Mouse (Mus musculus) forebrain, embryonic 15.5 days (tissue): Measurements from ENCODE around the gene Olfr748. TPM values are rescaled to one million over a fixed set of nuclear protein-coding genes. Genes with fewer than 3 reads are reported as not detected.
"Not testable (repeated sequence)": the region's sequence is repeated elsewhere in the genome, so short reads cannot be mapped to it uniquely, and the experiment has no call there.

Experiments used
- ATAC-seq: fragments of 200-750 bp; cut with Nextera tagmentation; replicated peaks from 2 replicates; pipeline ENCODE4 v1.8.0; 2017; ENCODE audit warnings: mild to moderate bottlenecking, moderate TSS enrichment, moderate library complexity
- H3K27ac ChIP-seq: fragments of 300-500 bp; sonication (generic); replicated peaks from 2 replicates; pipeline ENCODE4 v1.5.1; 2015; ENCODE audit warnings: mild to moderate bottlenecking, inconsistent platforms
- H3K27me3 ChIP-seq: fragments of 300-500 bp; sonication (generic); 2 replicates; pipeline ENCODE4 v1.6.1; 2015; ENCODE audit warnings: inconsistent platforms
- H3K36me3 ChIP-seq: fragments of 300-500 bp; sonication (generic); 2 replicates; pipeline ENCODE4 v1.6.1; 2015; ENCODE audit warnings: mild to moderate bottlenecking, inconsistent platforms
- H3K4me1 ChIP-seq: fragments of 300-500 bp; sonication (generic); 2 replicates; pipeline ENCODE4 v1.6.1; 2015; ENCODE audit warnings: inconsistent platforms
- H3K4me2 ChIP-seq: fragments of 300-500 bp; sonication (generic); replicated peaks from 2 replicates; pipeline ENCODE4 v1.6.1; 2015; ENCODE audit warnings: mild to moderate bottlenecking, inconsistent platforms
- H3K4me3 ChIP-seq: fragments of 300-500 bp; sonication (generic); 2 replicates; pipeline ENCODE4 v1.5.1; 2015; ENCODE audit warnings: mild to moderate bottlenecking, inconsistent platforms
- H3K9ac ChIP-seq: fragments of 300-500 bp; sonication (generic); replicated peaks from 2 replicates; pipeline ENCODE4 v1.6.1; 2015; ENCODE audit warnings: mild to moderate bottlenecking, inconsistent platforms
- H3K9me3 ChIP-seq: fragments of 300-500 bp; sonication (generic); 2 replicates; pipeline ENCODE4 v1.6.1; 2016; ENCODE audit warnings: inconsistent platforms
- WGBS: fragments of 180-500 bp; shearing (Covaris S2); methylation state at CpG from one replicate; pipeline ENCODE4 v1.1.7; 2015; ENCODE audit warnings: mixed read lengths; 5-methylcytosine and 5-hydroxymethylcytosine counted together
- polyA plus RNA-seq: library from polyadenylated mRNA; unstranded; fragments of >200 nt; fragmentation: Nextera tagmentation; extraction: Ambion mirVana; gene quantifications from 2 replicates; pipeline ENCODE4 v1.2.1, GENCODE M21; 2015

The Olfr748 gene
- not detected in 2 replicates for polyA plus RNA-seq

- Histone ChIP-seq H3K27me3 (no peaks in the 10 kb centered on the region), H3K36me3 (no peaks in the 10 kb centered on the region), H3K27ac (no peak within 1 kb of the TSS), H3K9ac (no peak within 1 kb of the TSS), H3K9me3 (no peaks in the 10 kb centered on the region), H3K4me3 (no peak within 1 kb of the TSS), H3K4me2 (no peak within 1 kb of the TSS), H3K4me1 (no peaks in the 10 kb centered on the region)
- ATAC-seq, result no peak
- 78% methylated on average over 1 of the region's 1 CpGs for WGBS
Observed at GRCm38 (mm10) chr14:50707073-50707472, at the start of gene Olfr748. Gene Olfr748 (plus strand): TSS chr14:50707373.

- no peaks in the 10 kb centered on the region for H3K9me3 ChIP-seq
- H3K9ac ChIP-seq, result no peak within 1 kb of the TSS
- H3K27me3 ChIP-seq, result no peaks in the 10 kb centered on the region
- H3K4me3 ChIP-seq, result no peak within 1 kb of the TSS
- H3K4me1 ChIP-seq, result no peaks in the 10 kb centered on the region
- no peak for ATAC-seq
- H3K27ac ChIP-seq, result no peak within 1 kb of the TSS
- no peak within 1 kb of the TSS for H3K4me2 ChIP-seq
- no peaks in the 10 kb centered on the region for H3K36me3 ChIP-seq
- WGBS, result 90% methylated on average over 3 of the region's 3 CpGs
Observed at GRCm38 (mm10) chr14:50693106-50693505, 14.1 kb upstream of the Olfr748 start, which contains the start of gene Olfr747. Gene Olfr747 (minus strand): TSS chr14:50693206.

- H3K9ac ChIP-seq, H3K27me3 ChIP-seq, H3K4me1 ChIP-seq, H3K4me2 ChIP-seq, H3K27ac ChIP-seq, H3K9me3 ChIP-seq, ATAC-seq, H3K4me3 ChIP-seq, H3K36me3 ChIP-seq: not testable (repeated sequence)
- 92% methylated on average over 15 of the region's 15 CpGs for WGBS
Observed at GRCm38 (mm10) chr14:50719875-50720274, 12.7 kb downstream of the Olfr748 start.

GRCm38 (mm10) chr14:50722371-50722770 is 15.2 kb downstream of the Olfr748 start:
- H3K4me1 ChIP-seq, H3K9me3 ChIP-seq, H3K9ac ChIP-seq, H3K27me3 ChIP-seq, H3K27ac ChIP-seq, H3K36me3 ChIP-seq, ATAC-seq, H3K4me3 ChIP-seq, H3K4me2 ChIP-seq: not testable (repeated sequence)
- 90% methylated on average over 3 of the region's 4 CpGs for whole genome bisulfite sequencing

- 75% methylated on average over 2 of the region's 2 CpGs for WGBS
- Histone ChIP-seq H3K27ac (no peak overlapping the region), H3K4me2 (no peak overlapping the region), H3K4me3 (no peak overlapping the region), H3K27me3 (no peaks in the 10 kb centered on the region), H3K4me1 (no peaks in the 10 kb centered on the region), H3K9ac (no peak overlapping the region), H3K36me3 (no peaks in the 10 kb centered on the region), H3K9me3 (no peaks in the 10 kb centered on the region)
- no peak for ATAC-seq
Observed at GRCm38 (mm10) chr14:50740334-50740733, 33.2 kb downstream of the Olfr748 start.

GRCm38 (mm10) chr14:50741584-50741983 is 34.4 kb downstream of the Olfr748 start:
- Histone ChIP-seq H3K9ac (no peak overlapping the region), H3K4me2 (no peak overlapping the region), H3K27ac (no peak overlapping the region), H3K27me3 (no peaks in the 10 kb centered on the region), H3K4me1 (no peaks in the 10 kb centered on the region), H3K36me3 (no peaks in the 10 kb centered on the region), H3K4me3 (no peak overlapping the region), H3K9me3 (no peaks in the 10 kb centered on the region)
- no peak for ATAC-seq
- 72% methylated on average over 2 of the region's 2 CpGs for WGBS

GRCm38 (mm10) chr14:50744994-50745393 is 37.8 kb downstream of the Olfr748 start, which contains the start of gene Olfr749:
Gene Olfr749 (minus strand): TSS chr14:50745094.
- Histone ChIP-seq H3K4me1 (no peaks in the 10 kb centered on the region), H3K9ac (no peak within 1 kb of the TSS), H3K27me3 (no peaks in the 10 kb centered on the region), H3K9me3 (no peaks in the 10 kb centered on the region), H3K4me3 (no peak within 1 kb of the TSS), H3K4me2 (no peak within 1 kb of the TSS), H3K27ac (no peak within 1 kb of the TSS), H3K36me3 (no peaks in the 10 kb centered on the region)
- no peak for ATAC-seq

- Histone ChIP-seq H3K36me3 (peaks cover 8% of the 10 kb centered on the region), H3K9ac (no peak overlapping the region), H3K4me2 (no peak overlapping the region), H3K4me3 (no peak overlapping the region), H3K27ac (no peak overlapping the region), H3K27me3 (no peaks in the 10 kb centered on the region), H3K9me3 (no peaks in the 10 kb centered on the region), H3K4me1 (no peaks in the 10 kb centered on the region)
- WGBS, result 40% methylated on average over 5 of the region's 5 CpGs
- no peak for ATAC-seq
Observed at GRCm38 (mm10) chr14:50758416-50759085, 51.4 kb downstream of the Olfr748 start.

Other genes starting within 250 kb of the Olfr748 start
- not detected in 2 replicates for gene Olfr741, start 234.6 kb upstream of the Olfr748 start, polyA plus RNA-seq
- not detected in 2 replicates for gene Olfr742, start 203.8 kb upstream of the Olfr748 start, polyA plus RNA-seq
- not detected in 2 replicates for gene Olfr743, start 185.5 kb upstream of the Olfr748 start, polyA plus RNA-seq
- gene Olfr744, start 92.5 kb upstream of the Olfr748 start, polyA plus RNA-seq, result not detected in 2 replicates
- gene Olfr745, start 68.0 kb upstream of the Olfr748 start, polyA plus RNA-seq, result not detected in 2 replicates
- gene Olfr746, start 60.3 kb upstream of the Olfr748 start, polyA plus RNA-seq, result not detected in 2 replicates
- not detected in 2 replicates for gene Olfr747, start 14.2 kb upstream of the Olfr748 start, polyA plus RNA-seq
- not detected in 2 replicates for gene Olfr749, start 37.7 kb downstream of the Olfr748 start, polyA plus RNA-seq
- 122 and 130 TPM in 2 replicates for gene Ttc5, start 78.1 kb downstream of the Olfr748 start, polyA plus RNA-seq
- gene Ccnb1ip1, start 100.4 kb downstream of the Olfr748 start, polyA plus RNA-seq, result 0.11 TPM in 2 replicates
- gene Parp2, start 100.5 kb downstream of the Olfr748 start, polyA plus RNA-seq, result 51.6 and 59.1 TPM in 2 replicates
- 1.6 and 1.7 TPM in 2 replicates for gene Tep1, start 163.2 kb downstream of the Olfr748 start, polyA plus RNA-seq
- gene Klhl33, start 190.1 kb downstream of the Olfr748 start, polyA plus RNA-seq, result 0.18 and 0.27 TPM in 2 replicates
- gene Osgep, start 217.5 kb downstream of the Olfr748 start, polyA plus RNA-seq, result 145 and 150 TPM in 2 replicates
- 286 and 308 TPM in 2 replicates for gene Apex1, start 217.6 kb downstream of the Olfr748 start, polyA plus RNA-seq
- 95.1 and 95.3 TPM in 2 replicates for gene Pip4p1, start 223.5 kb downstream of the Olfr748 start, polyA plus RNA-seq
- 17.0 and 19.8 TPM in 2 replicates for gene Pnp, start 223.7 kb downstream of the Olfr748 start, polyA plus RNA-seq
- not detected in 2 replicates for gene Gm49342, start 237.1 kb downstream of the Olfr748 start, polyA plus RNA-seq
- gene Pnp2, start 248.6 kb downstream of the Olfr748 start, polyA plus RNA-seq, result 0.17 and 0.20 TPM in 2 replicates